Mouse (Mus musculus) embryonic facial prominence, embryonic 13.5 days (tissue): ENCODE data around the gene Gpr153. TPM values are rescaled to one million over a fixed set of nuclear protein-coding genes. Genes with fewer than 3 reads are reported as not detected.
A peak's percentile ranks its signal among the peaks of the same experiment; 100 is the strongest.

ENCODE experiments used
- ATAC-seq: fragments of 200-750 bp; cut with Nextera tagmentation; 2 replicates; pipeline ENCODE4 v1.8.0; 2017; ENCODE audit warnings: low read depth; ENCODE audit not compliant: insufficient number of reproducible peaks, insufficient read depth, low FRiP score, low TSS enrichment
- H3K27ac ChIP-seq: fragments of 300-500 bp; sonication (generic); 2 replicates; pipeline ENCODE4 v1.5.1; 2015; ENCODE audit warnings: moderate library complexity, mild to moderate bottlenecking, inconsistent platforms
- H3K27me3 ChIP-seq: fragments of 300-500 bp; sonication (generic); 2 replicates; pipeline ENCODE4 v1.6.1; 2015; ENCODE audit warnings: mild to moderate bottlenecking, inconsistent platforms
- H3K36me3 ChIP-seq: fragments of 300-500 bp; sonication (generic); 2 replicates; pipeline ENCODE4 v1.6.1; 2015; ENCODE audit warnings: mild to moderate bottlenecking, inconsistent platforms
- H3K4me1 ChIP-seq: fragments of 300-500 bp; sonication (generic); 2 replicates; pipeline ENCODE4 v1.6.1; 2015; ENCODE audit warnings: inconsistent platforms
- H3K4me2 ChIP-seq: fragments of 300-500 bp; sonication (generic); 2 replicates; pipeline ENCODE4 v1.6.1; 2015; ENCODE audit warnings: moderate library complexity, mild to moderate bottlenecking, inconsistent platforms
- H3K4me3 ChIP-seq: fragments of 300-500 bp; sonication (generic); 2 replicates; pipeline ENCODE4 v1.5.1; 2015; ENCODE audit warnings: mild to moderate bottlenecking, inconsistent platforms
- H3K9ac ChIP-seq: fragments of 300-500 bp; sonication (generic); 2 replicates; pipeline ENCODE4 v1.6.1; 2015; ENCODE audit warnings: mild to moderate bottlenecking, inconsistent platforms
- H3K9me3 ChIP-seq: fragments of 300-500 bp; sonication (generic); 2 replicates; pipeline ENCODE4 v1.6.1; 2016; ENCODE audit warnings: inconsistent platforms
- WGBS: fragments of 180-500 bp; shearing (Covaris S2); methylation state at CpG from one replicate; pipeline ENCODE4 v1.1.7; 2015; ENCODE audit warnings: mixed read lengths; 5-methylcytosine and 5-hydroxymethylcytosine counted together
- polyA plus RNA-seq: library from polyadenylated mRNA; unstranded; fragments of >200 nt; fragmentation: Nextera tagmentation; extraction: Ambion mirVana; gene quantifications from 2 replicates; pipeline ENCODE4 v1.2.1, GENCODE M21; 2015

Gene Gpr153
- polyA plus RNA-seq, 1 experiment from 2014 or later, result 11.1 TPM

GRCm38 (mm10) chr4:152246011-152246410 lies 28.0 kb upstream of the Gpr153 start:
- H3K27me3 ChIP-seq, result no peaks in the 10 kb centered on the region
- no peak for ATAC-seq
- no peak overlapping the region for H3K4me2 ChIP-seq
- WGBS, result 63% methylated on average over 6 of the region's 6 CpGs
- no peak overlapping the region for H3K27ac ChIP-seq
- H3K9ac ChIP-seq, result peak overlapping the region; percentile 0; the same call in 1 of the 2 replicates
- H3K36me3 ChIP-seq, result no peaks in the 10 kb centered on the region
- H3K9me3 ChIP-seq, result no peaks in the 10 kb centered on the region
- no peak overlapping the region for H3K4me3 ChIP-seq
- 0 out of 2 replicates have a peak, but pooled peaks cover 5% of the 10 kb centered on the region for H3K4me1 ChIP-seq

DNA sequence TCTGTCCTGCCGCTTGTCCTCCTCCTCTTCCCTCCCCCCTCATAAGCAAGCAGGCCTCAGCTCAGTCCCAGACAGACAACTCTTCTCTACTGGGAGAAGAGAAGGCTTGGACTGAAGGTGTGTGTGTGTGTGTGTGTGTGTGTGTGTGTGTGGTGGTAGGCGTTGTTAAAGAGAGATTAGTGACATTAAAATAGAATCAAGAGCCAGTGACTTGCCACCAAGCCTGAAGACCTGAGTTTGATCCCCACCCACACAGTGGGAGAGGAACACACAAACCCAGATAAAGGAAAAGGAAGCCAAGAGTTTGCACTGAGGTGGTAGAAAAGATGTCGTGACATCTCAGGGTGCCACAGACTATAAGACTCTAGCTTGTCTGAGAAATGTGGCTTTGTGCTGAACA lies 26.8 kb upstream of the Gpr153 start:
- ATAC-seq, result no peak
- Histone ChIP-seq H3K9me3 (no peaks in the 10 kb centered on the region), H3K36me3 (no peaks in the 10 kb centered on the region), H3K9ac (no peak overlapping the region), H3K4me1 (0 out of 2 replicates have a peak, but pooled peaks cover 5% of the 10 kb centered on the region), H3K4me3 (no peak overlapping the region), H3K27me3 (no peaks in the 10 kb centered on the region), H3K27ac (no peak overlapping the region), H3K4me2 (no peak overlapping the region)
- WGBS, result 76% methylated on average over 3 of the region's 3 CpGs

DNA sequence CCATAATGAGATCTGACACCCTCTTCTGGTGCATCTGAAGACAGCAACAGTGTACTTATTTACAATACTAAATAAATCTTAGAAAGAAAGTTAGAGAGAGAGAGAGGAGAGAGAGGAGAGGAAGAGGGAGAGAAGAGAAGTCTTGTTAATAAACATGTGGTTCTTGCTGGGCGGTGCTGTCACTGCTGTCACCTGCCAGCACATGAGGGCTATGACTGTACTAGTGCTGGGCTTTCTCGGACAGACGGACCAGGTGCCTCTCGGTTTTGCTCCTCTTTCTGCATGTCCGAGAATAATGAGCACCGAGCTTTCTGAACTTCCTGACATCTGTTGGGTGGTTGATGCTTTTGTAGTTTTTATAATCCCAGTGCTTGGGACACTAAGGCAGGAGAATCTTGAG lies 23.4 kb upstream of the Gpr153 start:
- Histone ChIP-seq H3K9me3 (no peaks in the 10 kb centered on the region), H3K9ac (no peak overlapping the region), H3K27ac (no peak overlapping the region), H3K4me2 (no peak overlapping the region), H3K4me3 (no peak overlapping the region), H3K36me3 (no peaks in the 10 kb centered on the region), H3K4me1 (0 out of 2 replicates have a peak, but pooled peaks cover 5% of the 10 kb centered on the region), H3K27me3 (no peaks in the 10 kb centered on the region)
- ATAC-seq, result no peak
- 86% methylated on average over 6 of the region's 6 CpGs for WGBS

- no peak overlapping the region for H3K27ac ChIP-seq
- H3K9ac ChIP-seq, result no peak overlapping the region
- no peaks in the 10 kb centered on the region for H3K27me3 ChIP-seq
- H3K9me3 ChIP-seq, result no peaks in the 10 kb centered on the region
- H3K4me2 ChIP-seq, result no peak overlapping the region
- peaks cover 11% of the 10 kb centered on the region; the same call in 1 of the 2 replicates for H3K4me1 ChIP-seq
- 63% methylated on average over 9 of the region's 9 CpGs for WGBS
- no peaks in the 10 kb centered on the region for H3K36me3 ChIP-seq
- no peak for ATAC-seq
- no peak overlapping the region for H3K4me3 ChIP-seq
Measured at GRCm38 (mm10) chr4:152253183-152253759, 20.8 kb upstream of the Gpr153 start.

GRCm38 (mm10) chr4:152257070-152257469 lies 17.0 kb upstream of the Gpr153 start:
- no peak for ATAC-seq
- Histone ChIP-seq H3K4me2 (no peak overlapping the region), H3K27ac (0 out of 2 replicates have a peak overlapping the region, but pooled peaks have one; percentile 7), H3K4me1 (peaks cover 19% of the 10 kb centered on the region), H3K9me3 (no peaks in the 10 kb centered on the region), H3K4me3 (no peak overlapping the region), H3K9ac (no peak overlapping the region), H3K36me3 (peaks cover 5% of the 10 kb centered on the region; the same call in 1 of the 2 replicates), H3K27me3 (no peaks in the 10 kb centered on the region)
- WGBS, result 48% methylated on average over 6 of the region's 6 CpGs

- no peak for ATAC-seq
- Histone ChIP-seq H3K4me2 (no peak overlapping the region), H3K4me1 (peaks cover 46% of the 10 kb centered on the region), H3K9ac (no peak overlapping the region), H3K27me3 (no peaks in the 10 kb centered on the region), H3K9me3 (no peaks in the 10 kb centered on the region), H3K27ac (no peak overlapping the region), H3K36me3 (peaks cover 5% of the 10 kb centered on the region; the same call in 1 of the 2 replicates), H3K4me3 (no peak overlapping the region)
- WGBS, result 93% methylated on average over 8 of the region's 8 CpGs
Measured at GRCm38 (mm10) chr4:152260451-152260850, 13.6 kb upstream of the Gpr153 start.

DNA sequence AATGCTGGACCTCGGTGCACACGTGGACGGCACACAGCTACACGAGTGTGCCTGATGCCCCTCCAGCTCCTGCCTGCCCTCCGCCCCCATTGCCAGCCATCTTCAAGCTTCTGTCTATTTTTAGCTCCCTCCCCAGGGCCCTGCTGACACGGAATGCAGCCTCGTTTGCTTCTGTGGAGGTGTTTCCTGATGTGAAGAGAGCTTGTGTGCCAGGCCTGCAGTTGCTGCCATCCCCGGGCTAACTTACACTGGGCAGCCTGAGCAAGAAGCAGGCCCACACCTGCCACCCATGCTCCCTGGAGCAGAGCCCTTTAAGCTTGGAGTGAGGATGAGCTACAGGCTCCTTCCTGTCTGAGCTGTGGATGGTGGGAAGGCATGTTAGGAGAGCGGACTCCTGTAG lies 11.8 kb upstream of the Gpr153 start:
- H3K36me3 ChIP-seq, result peaks cover 5% of the 10 kb centered on the region; the same call in 1 of the 2 replicates
- ATAC-seq, result no peak
- no peak overlapping the region for H3K27ac ChIP-seq
- 52% methylated on average over 9 of the region's 9 CpGs for WGBS
- H3K4me3 ChIP-seq, result no peak overlapping the region
- peaks cover 40% of the 10 kb centered on the region for H3K4me1 ChIP-seq
- no peaks in the 10 kb centered on the region for H3K9me3 ChIP-seq
- H3K9ac ChIP-seq, result no peak overlapping the region
- H3K4me2 ChIP-seq, result no peak overlapping the region
- no peaks in the 10 kb centered on the region for H3K27me3 ChIP-seq

GRCm38 (mm10) chr4:152263089-152263488 lies 10.9 kb upstream of the Gpr153 start:
- Histone ChIP-seq H3K9me3 (no peaks in the 10 kb centered on the region), H3K4me2 (no peak overlapping the region), H3K36me3 (peaks cover 5% of the 10 kb centered on the region; the same call in 1 of the 2 replicates), H3K27me3 (no peaks in the 10 kb centered on the region), H3K27ac (no peak overlapping the region), H3K4me3 (no peak overlapping the region), H3K9ac (no peak overlapping the region), H3K4me1 (peaks cover 44% of the 10 kb centered on the region)
- WGBS, result 49% methylated on average over 9 of the region's 9 CpGs
- no peak for ATAC-seq

DNA sequence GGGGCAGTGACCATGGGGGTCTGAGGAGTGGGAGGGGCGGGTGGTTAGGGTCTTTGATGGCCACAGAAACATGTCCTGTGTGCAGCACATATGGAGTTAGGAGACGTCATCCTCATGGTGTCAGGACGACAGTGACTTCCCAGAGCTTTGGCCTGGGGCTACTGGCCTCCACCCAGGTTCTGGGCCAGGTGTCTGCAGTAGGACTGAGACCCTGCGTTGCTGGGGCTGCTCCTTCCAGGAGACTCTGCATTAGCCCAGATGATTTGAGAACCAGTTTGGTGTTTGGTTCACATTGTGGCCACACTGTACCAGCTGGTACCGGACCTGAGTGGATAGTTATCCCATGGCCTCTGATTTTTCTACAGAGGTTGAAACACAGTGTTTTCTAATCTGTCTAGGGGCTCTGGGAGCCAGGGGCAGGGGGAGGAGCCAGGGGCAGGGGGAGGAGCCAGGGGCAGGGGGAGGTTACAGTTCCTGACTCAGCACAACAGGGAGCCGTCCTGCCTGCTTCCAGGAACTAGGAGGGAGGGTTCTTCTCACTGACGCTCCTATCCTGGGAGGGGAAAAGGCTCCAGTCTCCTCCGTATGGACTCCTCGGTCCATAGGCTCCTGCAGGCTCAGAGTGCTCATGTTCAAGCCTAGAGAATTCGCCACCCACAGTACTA lies 10.4 kb upstream of the Gpr153 start:
- peaks cover 44% of the 10 kb centered on the region for H3K4me1 ChIP-seq
- ATAC-seq, result no peak
- H3K9me3 ChIP-seq, result no peaks in the 10 kb centered on the region
- H3K27me3 ChIP-seq, result no peaks in the 10 kb centered on the region
- 27% methylated on average over 10 of the region's 10 CpGs for WGBS
- H3K4me2 ChIP-seq, result 0 out of 2 replicates have a peak overlapping the region, but pooled peaks have one; percentile 16
- no peak overlapping the region for H3K27ac ChIP-seq
- H3K4me3 ChIP-seq, result no peak overlapping the region
- no peak overlapping the region for H3K9ac ChIP-seq
- peaks cover 5% of the 10 kb centered on the region; the same call in 1 of the 2 replicates for H3K36me3 ChIP-seq

GRCm38 (mm10) chr4:152264177-152264530 lies 9.9 kb upstream of the Gpr153 start:
- H3K4me2 ChIP-seq, result 0 out of 2 replicates have a peak overlapping the region, but pooled peaks have one; percentile 16
- 50% methylated on average over 4 of the region's 4 CpGs for WGBS
- H3K9me3 ChIP-seq, result no peaks in the 10 kb centered on the region
- no peak overlapping the region for H3K4me3 ChIP-seq
- no peaks in the 10 kb centered on the region for H3K27me3 ChIP-seq
- peaks cover 44% of the 10 kb centered on the region for H3K4me1 ChIP-seq
- peaks cover 5% of the 10 kb centered on the region; the same call in 1 of the 2 replicates for H3K36me3 ChIP-seq
- no peak overlapping the region for H3K27ac ChIP-seq
- no peak overlapping the region for H3K9ac ChIP-seq
- no peak for ATAC-seq

DNA sequence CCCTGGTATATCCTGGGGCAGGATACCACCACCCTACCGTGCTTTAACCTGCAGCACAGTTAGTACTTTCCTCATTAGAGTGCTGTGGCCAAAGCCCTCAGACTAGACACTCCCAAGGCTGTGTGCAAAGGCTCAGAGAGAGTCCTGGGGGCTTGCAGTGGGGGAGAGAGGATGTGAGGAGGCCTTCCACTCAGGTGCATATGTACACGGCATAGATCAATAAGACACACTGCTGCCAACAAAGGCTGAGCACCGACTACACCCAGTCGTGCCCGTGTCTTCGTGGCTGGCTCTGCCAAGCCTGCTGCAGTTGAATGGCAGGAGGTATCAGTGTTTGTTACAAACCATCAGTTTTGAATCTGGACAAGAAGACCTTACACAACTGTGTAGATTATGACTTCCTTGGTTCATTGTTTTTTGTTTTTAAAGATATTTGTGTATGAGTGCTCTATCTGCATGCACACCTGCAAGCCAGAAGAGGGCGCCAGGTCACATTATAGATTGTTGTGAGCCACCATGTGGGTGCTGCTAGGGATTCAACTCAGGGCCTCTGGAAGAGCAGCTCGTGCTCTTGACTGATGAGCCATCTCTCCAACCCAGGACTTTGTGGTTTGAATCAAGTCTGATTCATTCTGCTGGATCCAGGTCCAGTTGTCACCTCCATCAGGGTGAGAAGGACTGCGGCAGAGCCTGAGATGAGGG lies 9.0 kb upstream of the Gpr153 start:
- Histone ChIP-seq H3K36me3 (peaks cover 3% of the 10 kb centered on the region; the same call in 1 of the 2 replicates), H3K4me1 (peaks cover 44% of the 10 kb centered on the region), H3K4me3 (no peak overlapping the region), H3K4me2 (no peak overlapping the region), H3K27ac (no peak overlapping the region), H3K9ac (no peak overlapping the region), H3K9me3 (no peaks in the 10 kb centered on the region), H3K27me3 (no peaks in the 10 kb centered on the region)
- no peak for ATAC-seq
- 87% methylated on average over 9 of the region's 9 CpGs for WGBS
